Mouse (Mus musculus): ENCODE measurements around the gene Zfp780b. TPM values are rescaled to one million over a fixed set of nuclear protein-coding genes. Genes with fewer than 3 reads are reported as not detected.
A peak's percentile ranks its signal among the peaks of the same experiment; 100 is the strongest.
"Not testable (repeated sequence)": the region's sequence is repeated elsewhere in the genome, so short reads cannot be mapped to it uniquely, and the experiment has no call there.

Zfp780b gene
- polyA plus RNA-seq (2016; fragmentation: Nextera tagmentation; extraction: Ambion mirVana), result 22.4 and 23.8 TPM in 2 replicates

DNA sequence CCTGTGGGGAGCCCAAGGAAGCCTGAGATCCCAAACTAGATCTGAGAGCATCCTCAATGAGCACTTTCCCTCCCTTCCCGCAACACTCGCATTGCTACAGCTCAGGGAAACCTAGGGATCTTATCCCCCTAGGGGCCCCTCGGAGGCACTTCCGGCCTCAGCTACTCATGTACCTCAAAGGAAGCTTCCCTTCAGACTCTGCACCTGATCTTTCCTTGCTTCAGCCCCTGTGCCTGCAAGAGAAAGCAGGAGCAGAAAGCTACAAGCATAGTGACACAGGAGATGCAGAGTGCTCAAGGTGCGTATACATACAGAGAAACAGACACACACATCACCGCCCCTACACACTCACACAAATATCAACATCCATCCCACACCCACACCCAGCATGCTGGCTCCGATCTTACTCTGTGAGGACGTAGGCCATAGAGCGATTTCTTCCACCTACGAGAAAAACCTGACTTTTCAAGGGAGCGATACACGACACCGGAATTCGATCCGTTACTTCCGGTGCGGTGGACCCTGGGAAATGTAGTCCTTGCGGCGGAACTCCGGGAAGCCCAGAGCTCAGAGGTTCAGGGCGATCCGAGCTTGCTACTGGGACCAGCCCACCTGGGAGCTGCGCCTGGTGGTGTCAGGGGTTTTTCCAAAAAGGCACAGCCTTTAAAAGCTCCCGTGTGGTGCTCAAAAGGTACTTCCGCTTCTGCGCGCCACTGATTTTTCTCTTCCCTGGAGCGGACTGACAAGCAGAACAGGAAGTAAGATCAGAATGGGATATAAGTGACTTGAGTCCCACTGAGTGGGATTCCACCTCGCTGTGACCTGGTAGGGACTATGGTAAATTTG, at the start of gene Zfp780b:
Gene Zfp780b, minus strand, starts transcription at position 489 of the 846 bp plus-strand sequence.
- DNase-seq (ENCODE audit: low spot score), result peak; percentile 78
- Histone ChIP-seq H3K27ac (replicated peaks) (peak within 1 kb of the TSS; percentile 86), H3K36me3 (peaks cover 27% of the 10 kb centered on the region), H3K27me3 (ENCODE audit: low read depth, poor library complexity, severe bottlenecking) (no peaks in the 10 kb centered on the region), H3K4me1 (peaks cover 13% of the 10 kb centered on the region), H3K4me3 (peak within 1 kb of the TSS; percentile 87), H3K9me3 (replicated peaks) (peaks cover 33% of the 10 kb centered on the region)
- under 1% methylated on average over 29 of the region's 29 CpGs for WGBS

- Histone ChIP-seq H3K9me3 (replicated peaks) (peaks cover 6% of the 10 kb centered on the region; the same call in 1 of the 2 replicates), H3K27me3 (ENCODE audit: low read depth, poor library complexity, severe bottlenecking) (no peaks in the 10 kb centered on the region), H3K4me3 (peak overlapping the region; percentile 89), H3K4me1 (peaks cover 12% of the 10 kb centered on the region), H3K27ac (replicated peaks) (peak overlapping the region; percentile 86), H3K36me3 (peaks cover 26% of the 10 kb centered on the region)
- no peak for DNase-seq (ENCODE audit: low spot score)
- 28% methylated on average over 7 of the region's 7 CpGs for WGBS
These were observed 35.5 kb upstream of the Zfp780b start for GRCm38 (mm10) chr7:28014445-28014810.

DNA sequence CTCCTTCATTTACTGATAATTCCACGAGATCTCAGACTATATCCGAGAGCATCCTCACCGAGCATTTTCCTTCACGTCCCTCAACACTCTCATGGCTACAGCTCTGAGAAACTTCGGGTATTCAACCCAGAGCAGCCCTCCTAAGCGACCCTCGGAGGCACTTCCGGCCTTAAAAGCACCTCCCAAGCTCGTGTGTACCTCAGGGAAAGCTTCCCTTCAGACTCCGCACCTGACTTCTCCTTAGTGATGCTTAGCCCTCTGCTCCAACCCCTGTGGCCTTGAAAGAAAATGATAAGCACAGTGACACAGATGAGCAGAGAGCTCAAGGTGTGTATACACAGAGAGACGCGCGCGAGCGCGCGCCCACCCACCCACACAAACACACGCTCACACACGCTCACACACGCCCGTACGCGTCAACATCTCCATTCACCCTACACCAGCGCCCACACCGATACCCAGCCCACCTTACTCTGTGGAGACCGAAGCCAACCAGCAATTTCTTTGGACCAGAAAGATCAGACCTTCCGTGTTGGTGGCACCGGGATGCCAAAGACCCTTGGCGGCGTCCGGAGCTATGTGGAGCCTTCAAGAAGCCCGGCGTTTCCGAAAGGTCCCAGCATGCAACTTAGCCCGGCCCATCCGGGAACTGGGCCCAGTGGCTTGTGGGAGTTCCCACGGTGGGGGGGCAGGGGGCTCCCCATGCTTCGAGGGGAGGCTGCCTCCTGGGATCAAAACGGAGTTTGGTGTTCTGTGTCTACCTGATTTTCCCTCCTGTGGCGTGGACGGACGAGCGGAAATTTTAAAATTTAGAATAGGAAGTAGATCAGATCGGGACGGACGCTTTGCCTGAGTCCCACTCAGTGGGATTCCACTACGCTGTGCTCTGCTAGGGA, 34.8 kb upstream of the Zfp780b start, which contains the start of gene Zfp850:
Gene Zfp850, minus strand, starts transcription at position 567 of the 896 bp plus-strand sequence.
- Histone ChIP-seq H3K27ac (replicated peaks) (peak within 1 kb of the TSS; percentile 86), H3K27me3 (ENCODE audit: low read depth, poor library complexity, severe bottlenecking) (no peaks in the 10 kb centered on the region), H3K9me3 (replicated peaks) (peaks cover 5% of the 10 kb centered on the region; the same call in 1 of the 2 replicates), H3K36me3 (peaks cover 32% of the 10 kb centered on the region), H3K4me1 (peaks cover 12% of the 10 kb centered on the region), H3K4me3 (peak within 1 kb of the TSS; percentile 89)
- peak; percentile 84 for DNase-seq (ENCODE audit: low spot score)
- under 1% methylated on average over 47 of the region's 47 CpGs for WGBS

- Histone ChIP-seq H3K27me3 (ENCODE audit: low read depth, poor library complexity, severe bottlenecking) (no peaks in the 10 kb centered on the region), H3K4me3 (no peak overlapping the region)
These were observed 31.3 kb upstream of the Zfp780b start for GRCm38 (mm10) chr7:28010271-28010670.

DNA sequence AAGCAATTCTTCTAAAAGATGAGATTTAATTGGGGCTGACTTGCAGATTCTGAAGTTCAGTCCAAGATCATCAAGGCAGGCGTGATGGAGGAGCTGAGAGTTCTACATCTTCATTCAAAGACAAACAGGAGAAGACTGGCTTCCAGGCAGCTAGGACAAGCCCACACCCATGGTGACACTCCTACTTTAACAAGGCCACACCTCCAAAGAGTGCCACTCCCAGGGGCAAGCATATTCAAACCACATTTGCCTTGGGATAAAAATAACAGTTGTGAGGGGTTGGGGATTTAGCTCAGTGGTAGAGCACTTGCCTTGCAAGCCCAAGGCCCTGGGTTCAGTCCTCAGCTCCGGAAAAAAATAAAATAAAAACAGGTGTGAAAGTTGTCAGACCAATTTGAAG, 3.2 kb upstream of the Zfp780b start:
- H3K27me3 ChIP-seq (ENCODE audit: low read depth, poor library complexity, severe bottlenecking), result no peaks in the 10 kb centered on the region
- no peak for DNase-seq (ENCODE audit: low spot score)

More at GRCm38 (mm10) chr7:28010271-28010670, 31.3 kb upstream of the Zfp780b start:
- WGBS, result 95% methylated on average over 3 of the region's 3 CpGs
- Histone ChIP-seq H3K27ac (replicated peaks) (no peak overlapping the region), H3K9me3 (replicated peaks) (no peaks in the 10 kb centered on the region), H3K36me3 (peaks cover 66% of the 10 kb centered on the region), H3K4me1 (peaks cover 12% of the 10 kb centered on the region)
- no peak for DNase-seq (ENCODE audit: low spot score)

GRCm38 (mm10) chr7:27949451-27949850, 29.5 kb downstream of the Zfp780b start:
- DNase-seq (ENCODE audit: low spot score); H3K9me3 ChIP-seq (replicated peaks); H3K36me3 ChIP-seq; H3K4me1 ChIP-seq; H3K27ac ChIP-seq (replicated peaks); H3K27me3 ChIP-seq (ENCODE audit: low read depth, poor library complexity, severe bottlenecking); H3K4me3 ChIP-seq: not testable (repeated sequence)
- 91% methylated on average over 13 of the region's 13 CpGs for WGBS

More for the DNA sequence above, 3.2 kb upstream of the Zfp780b start:
- peaks cover 66% of the 10 kb centered on the region for H3K9me3 ChIP-seq (replicated peaks)
- H3K36me3 ChIP-seq, result peaks cover 28% of the 10 kb centered on the region
- H3K4me3 ChIP-seq, result no peak overlapping the region
- peaks cover 13% of the 10 kb centered on the region for H3K4me1 ChIP-seq
- no peak overlapping the region for H3K27ac ChIP-seq (replicated peaks)
- 72% methylated on average over 2 of the region's 2 CpGs for WGBS

DNA sequence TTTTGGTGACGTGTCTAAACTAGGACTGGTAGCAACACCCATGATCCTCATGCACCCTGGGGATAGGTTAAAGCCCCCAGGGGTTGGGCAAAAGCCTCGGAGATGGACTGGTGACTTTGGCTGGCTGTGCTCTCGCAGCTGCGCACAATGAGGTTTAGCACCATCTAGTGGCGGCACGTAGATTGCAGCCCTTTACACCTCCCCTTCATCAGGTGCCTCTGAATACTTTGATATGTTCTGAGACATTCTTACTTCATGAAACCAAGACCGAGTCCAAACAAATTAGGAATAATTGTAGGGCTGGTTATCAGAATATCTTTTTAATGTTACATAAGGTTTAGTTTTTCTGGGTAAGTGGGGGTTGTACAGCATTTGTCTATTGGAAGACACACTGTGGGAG, 37.1 kb downstream of the Zfp780b start:
- not testable (repeated sequence) for H3K4me3 ChIP-seq; H3K9me3 ChIP-seq (replicated peaks); H3K36me3 ChIP-seq; H3K27ac ChIP-seq (replicated peaks); DNase-seq (ENCODE audit: low spot score); H3K4me1 ChIP-seq; H3K27me3 ChIP-seq (ENCODE audit: low read depth, poor library complexity, severe bottlenecking)
- WGBS, result 49% methylated on average over 5 of the region's 7 CpGs

DNA sequence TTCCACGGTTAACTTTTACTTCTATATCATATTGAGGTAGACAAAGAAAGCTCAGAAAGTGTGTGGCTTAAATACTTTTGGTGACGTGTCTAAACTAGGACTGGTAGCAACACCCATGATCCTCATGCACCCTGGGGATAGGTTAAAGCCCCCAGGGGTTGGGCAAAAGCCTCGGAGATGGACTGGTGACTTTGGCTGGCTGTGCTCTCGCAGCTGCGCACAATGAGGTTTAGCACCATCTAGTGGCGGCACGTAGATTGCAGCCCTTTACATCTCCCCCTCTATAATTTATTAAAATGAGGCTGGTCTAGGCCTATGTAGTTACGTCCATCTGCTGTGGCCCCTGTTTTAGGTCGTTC, 45.2 kb downstream of the Zfp780b start:
- WGBS, result 28% methylated on average over 1 of the region's 9 CpGs
- H3K4me3 ChIP-seq, result peak overlapping the region; percentile 38
- H3K27me3 ChIP-seq (ENCODE audit: low read depth, poor library complexity, severe bottlenecking); DNase-seq (ENCODE audit: low spot score); H3K9me3 ChIP-seq (replicated peaks); H3K27ac ChIP-seq (replicated peaks); H3K36me3 ChIP-seq: not testable (repeated sequence)
- peaks cover 15% of the 10 kb centered on the region for H3K4me1 ChIP-seq

DNA sequence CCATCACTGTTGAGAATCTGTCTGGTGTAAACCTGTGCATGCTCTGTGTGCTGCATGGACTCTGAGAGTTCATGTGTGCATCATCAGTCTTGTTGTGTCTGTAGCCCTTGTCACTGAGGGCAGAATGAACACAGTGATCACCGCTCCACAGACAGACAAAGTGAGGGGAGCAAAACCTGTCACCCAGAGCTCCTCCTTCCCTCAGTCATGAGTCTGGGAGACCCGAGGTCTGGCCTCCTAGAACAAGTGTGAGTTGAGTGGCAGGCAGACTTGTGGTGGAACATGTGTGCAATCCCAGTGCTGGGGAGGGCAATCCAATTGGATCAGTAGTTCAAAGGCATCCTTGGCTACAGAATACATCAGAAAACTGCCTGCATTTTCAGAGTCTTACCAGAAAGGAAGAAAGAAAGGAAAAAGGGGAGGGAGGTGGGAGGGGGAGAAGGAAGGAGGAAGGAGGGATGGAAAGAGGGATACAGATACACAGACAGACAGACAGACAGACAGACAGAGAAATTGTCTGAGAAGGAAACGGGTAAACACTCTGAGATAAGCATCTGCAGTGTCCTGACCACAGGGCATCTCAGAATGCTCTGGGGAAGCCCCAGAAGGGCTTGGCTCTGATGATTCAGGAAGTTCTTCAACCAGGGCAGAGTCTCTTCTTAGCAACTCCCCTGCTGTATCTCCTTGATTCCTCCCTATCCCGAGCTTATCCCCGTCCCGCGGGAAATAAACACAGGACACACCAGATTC, 45.7 kb downstream of the Zfp780b start:
- peak overlapping the region; percentile 38 for H3K4me3 ChIP-seq
- no peak for DNase-seq (ENCODE audit: low spot score)
- 27% methylated on average over 7 of the region's 7 CpGs for WGBS
- peaks cover 21% of the 10 kb centered on the region for H3K4me1 ChIP-seq
- peak overlapping the region; percentile 59; the same call in 1 of the 2 replicates for H3K27ac ChIP-seq (replicated peaks)
- H3K27me3 ChIP-seq (ENCODE audit: low read depth, poor library complexity, severe bottlenecking), result no peaks in the 10 kb centered on the region
- no peaks in the 10 kb centered on the region for H3K9me3 ChIP-seq (replicated peaks)
- H3K36me3 ChIP-seq, result no peaks in the 10 kb centered on the region

- Histone ChIP-seq H3K36me3 (peaks cover 13% of the 10 kb centered on the region), H3K27me3 (ENCODE audit: low read depth, poor library complexity, severe bottlenecking) (no peaks in the 10 kb centered on the region), H3K27ac (replicated peaks) (peak within 1 kb of the TSS; percentile 87), H3K9me3 (replicated peaks) (no peaks in the 10 kb centered on the region), H3K4me3 (peak within 1 kb of the TSS; percentile 70), H3K4me1 (peaks cover 23% of the 10 kb centered on the region)
- WGBS, result 5% methylated on average over 40 of the region's 40 CpGs
- peak; percentile 76 for DNase-seq (ENCODE audit: low spot score)
These were observed 49.9 kb downstream of the Zfp780b start, which contains the start of gene Zfp974 for GRCm38 (mm10) chr7:27928818-27929695. Gene Zfp974, minus strand, starts transcription at chr7:27929460.

GRCm38 (mm10) chr7:27927041-27927440, 51.9 kb downstream of the Zfp780b start:
- H3K27ac ChIP-seq (replicated peaks); DNase-seq (ENCODE audit: low spot score): not testable (repeated sequence)
- 45% methylated on average over 4 of the region's 4 CpGs for WGBS

More at GRCm38 (mm10) chr7:27927041-27927440, 51.9 kb downstream of the Zfp780b start:
- H3K9me3 ChIP-seq (replicated peaks); H3K27me3 ChIP-seq (ENCODE audit: low read depth, poor library complexity, severe bottlenecking); H3K4me3 ChIP-seq: not testable (repeated sequence)
- Histone ChIP-seq H3K36me3 (peaks cover 26% of the 10 kb centered on the region), H3K4me1 (peaks cover 16% of the 10 kb centered on the region)
